Mouse (Mus musculus) gastrocnemius, postnatal 4 days (tissue): ENCODE data around the gene Abr. TPM values are rescaled to one million over a fixed set of nuclear protein-coding genes. Genes with fewer than 3 reads are reported as not detected.

Experiments
- DNase-seq, 2 experiments: peaks; one replicate each; pipeline ENCODE4 v3.0.0; 2021 to 2022; ENCODE audit warnings: low spot score in 2 of 2, mixed read lengths in 2 of 2
- total RNA-seq, 2 experiments: library from RNA; stranded (reverse); gene quantifications; 2 replicates each; pipeline ENCODE4 v1.2.3; 2021

Abr gene
- total RNA-seq, 2 experiments from 2014 or later: 32.4 to 37.8 TPM

GRCm38 (mm10) chr11:76494360-76495126 lies 127.6 kb downstream of the Abr start:
- DNase-seq: peak; percentile 80 to 89

GRCm38 (mm10) chr11:76493811-76494274 lies 128.3 kb downstream of the Abr start:
- peak in 1 of 2 experiments; percentile 42 for DNase-seq

- no peak for DNase-seq
Observed at GRCm38 (mm10) chr11:76493167-76493566, 128.9 kb downstream of the Abr start.

- no peak for DNase-seq
Observed at GRCm38 (mm10) chr11:76491817-76492216, 130.3 kb downstream of the Abr start.

- no peak for DNase-seq
Observed at GRCm38 (mm10) chr11:76489407-76489806, 132.7 kb downstream of the Abr start.

GRCm38 (mm10) chr11:76487024-76487423 lies 135.1 kb downstream of the Abr start:
- DNase-seq: no peak

GRCm38 (mm10) chr11:76484033-76484432 lies 138.1 kb downstream of the Abr start:
- DNase-seq: no peak

GRCm38 (mm10) chr11:76483171-76483727 lies 138.9 kb downstream of the Abr start:
- no peak for DNase-seq

- no peak for DNase-seq
Observed at GRCm38 (mm10) chr11:76482697-76483096, 139.4 kb downstream of the Abr start.

GRCm38 (mm10) chr11:76482183-76482582 lies 139.9 kb downstream of the Abr start:
- no peak for DNase-seq

- DNase-seq: no peak
Observed at GRCm38 (mm10) chr11:76479729-76480128, 142.4 kb downstream of the Abr start.

GRCm38 (mm10) chr11:76478676-76479655 lies 143.1 kb downstream of the Abr start:
- DNase-seq: no peak

- no peak for DNase-seq
Observed at GRCm38 (mm10) chr11:76477095-76477525, 145.0 kb downstream of the Abr start.

- no peak for DNase-seq
Observed at GRCm38 (mm10) chr11:76476376-76477094, 145.6 kb downstream of the Abr start.

- no peak for DNase-seq
Observed at GRCm38 (mm10) chr11:76472617-76473016, 149.5 kb downstream of the Abr start.

- DNase-seq: no peak
Observed at GRCm38 (mm10) chr11:76469311-76469998, 152.7 kb downstream of the Abr start.

GRCm38 (mm10) chr11:76468347-76468746 lies 153.8 kb downstream of the Abr start:
- peak in 1 of 2 experiments; percentile 46 for DNase-seq

GRCm38 (mm10) chr11:76467487-76468005 lies 154.6 kb downstream of the Abr start:
- no peak for DNase-seq

- DNase-seq: no peak
Observed at GRCm38 (mm10) chr11:76467073-76467472, 155.0 kb downstream of the Abr start.

GRCm38 (mm10) chr11:76465879-76466278 lies 156.2 kb downstream of the Abr start:
- DNase-seq: no peak
